Mouse (Mus musculus): ENCODE measurements around the gene Chpt1.
A peak's percentile ranks its signal among the peaks of the same experiment; 100 is the strongest.
"Not testable (repeated sequence)": the region's sequence is repeated elsewhere in the genome, so short reads cannot be mapped to it uniquely, and the experiment has no call there.

Chpt1 gene

DNA sequence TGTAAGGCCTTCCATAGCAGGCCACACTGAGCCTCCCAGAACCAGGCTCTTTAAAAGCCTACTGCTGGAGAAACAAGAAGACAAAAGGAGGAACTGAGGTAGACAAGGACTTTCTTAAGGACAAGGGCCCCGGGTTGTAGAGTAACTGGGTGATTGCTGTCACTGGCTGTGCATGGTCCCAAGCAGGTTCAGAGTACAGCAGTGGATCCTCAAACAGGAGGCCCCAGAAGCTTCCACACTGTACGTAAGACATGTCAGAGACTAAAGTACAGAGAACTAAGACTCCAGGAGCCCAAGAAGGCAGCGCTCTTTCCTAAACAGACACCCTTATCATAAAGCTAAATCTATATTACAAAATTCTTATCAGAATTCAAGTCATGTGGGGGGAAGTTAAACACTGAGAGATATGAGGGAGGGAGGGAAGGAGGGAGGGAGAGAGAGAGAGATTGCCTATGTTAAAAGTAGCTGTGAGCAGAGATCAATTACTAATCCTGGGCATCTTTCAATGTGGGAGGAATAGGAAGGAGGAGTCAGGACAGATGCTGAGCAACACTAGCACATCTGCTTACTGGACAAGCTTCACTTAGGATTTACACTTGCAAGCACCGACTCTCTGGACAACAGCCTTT lies 8.8 kb downstream of the Chpt1 start:
- no peak for DNase-seq (ENCODE audit: low spot score in 2 of 2)

- no peak for DNase-seq (ENCODE audit: low spot score in 2 of 2)
These were observed 11.2 kb downstream of the Chpt1 start for GRCm38 (mm10) chr10:88492658-88493057.

DNA sequence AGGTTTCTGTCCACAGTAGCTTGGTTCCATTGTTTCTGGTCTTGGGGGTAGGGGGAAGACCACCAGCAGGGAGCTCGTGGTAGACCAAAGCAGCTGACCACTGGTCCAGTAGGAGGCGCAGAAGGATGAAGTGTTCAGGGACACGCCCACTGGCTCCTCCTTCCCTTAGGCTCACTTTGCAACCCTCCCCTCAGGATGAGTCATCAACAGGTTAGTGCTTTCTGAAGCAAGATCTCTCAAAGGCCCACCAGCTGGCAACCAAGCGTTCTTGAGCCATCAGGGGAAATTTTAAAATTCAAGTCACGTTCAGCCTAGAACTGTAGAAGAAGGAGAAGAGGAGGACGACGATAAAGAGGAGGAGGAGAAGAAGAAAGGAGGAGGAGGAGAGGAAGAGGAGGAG lies 12.2 kb downstream of the Chpt1 start:
- DNase-seq (ENCODE audit: low spot score in 2 of 2), result no peak

DNA sequence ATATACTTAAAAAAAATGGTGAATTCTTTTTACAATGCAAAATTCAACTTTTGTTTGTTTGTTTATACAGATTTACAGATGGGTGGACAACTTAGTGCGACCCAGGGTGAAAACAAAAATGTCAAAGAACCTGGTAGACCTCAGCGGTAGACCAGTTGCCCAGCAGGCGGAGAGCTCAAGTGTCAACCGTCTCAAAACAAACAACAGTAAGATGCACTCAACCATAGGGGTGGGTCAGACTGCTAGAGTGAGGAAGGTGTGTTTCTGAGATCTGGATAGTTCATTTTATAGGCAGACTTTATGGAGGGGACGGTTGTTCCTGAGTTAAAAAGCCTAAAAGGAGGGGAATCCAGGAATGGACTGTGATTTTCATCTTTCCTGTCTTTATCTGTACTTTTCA lies 15.2 kb downstream of the Chpt1 start:
- no peak for DNase-seq (ENCODE audit: low spot score in 2 of 2)

DNA sequence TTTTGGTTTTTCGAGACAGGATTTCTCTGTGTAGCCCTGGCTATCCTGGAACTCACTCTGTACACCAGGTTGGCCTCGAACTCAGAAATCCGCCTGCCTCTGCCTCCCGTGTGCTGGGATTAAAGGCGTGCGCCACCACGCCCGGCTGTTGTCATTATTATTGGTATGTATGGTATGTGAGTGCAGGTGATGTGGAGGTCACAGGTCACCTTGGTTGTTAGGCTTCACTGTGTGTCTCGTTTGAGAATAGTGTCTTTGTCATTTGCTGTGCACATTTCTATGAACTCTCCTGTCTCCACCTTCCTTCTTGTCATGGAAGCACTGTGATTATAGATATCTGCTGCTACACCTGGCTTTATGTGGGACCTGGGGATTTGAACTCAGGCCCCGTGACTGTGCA lies 21.0 kb downstream of the Chpt1 start:
- DNase-seq (ENCODE audit: low spot score in 2 of 2), result not testable (repeated sequence)

DNA sequence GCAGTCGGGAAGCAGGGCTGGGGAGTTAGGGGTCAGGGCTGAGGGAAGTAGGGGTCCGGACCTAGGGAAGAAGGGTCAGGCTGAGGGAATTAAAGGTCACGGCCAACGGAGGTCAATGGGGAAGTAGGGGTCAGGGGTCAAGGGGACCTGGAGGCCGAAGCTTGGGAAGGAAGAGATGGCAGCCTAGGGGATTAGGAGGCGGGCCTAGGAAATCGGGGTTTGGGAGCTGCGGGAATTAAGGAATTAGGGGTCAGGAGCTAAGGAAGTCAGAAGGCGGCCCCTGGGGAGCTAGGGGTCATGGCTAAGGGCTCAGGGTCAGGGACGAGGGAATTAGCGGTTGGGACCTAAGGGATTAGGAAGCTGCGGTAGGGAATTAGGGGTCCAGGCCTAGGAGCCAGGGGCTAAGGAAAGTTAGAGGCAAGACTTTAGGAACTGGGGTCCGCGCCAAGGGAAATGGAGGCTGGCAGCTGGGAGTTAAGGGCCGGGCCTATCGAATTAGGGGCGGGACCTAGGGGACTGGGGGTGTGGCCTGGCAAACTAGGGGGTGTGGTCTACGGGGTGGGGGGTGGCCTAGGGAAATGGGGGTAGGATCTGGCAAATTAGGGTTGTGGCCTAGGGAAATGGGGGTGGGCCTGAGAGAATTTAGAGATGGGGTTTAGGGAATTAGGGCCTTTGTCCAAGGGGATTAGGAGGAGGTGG lies 43.6 kb downstream of the Chpt1 start:
- no peak for DNase-seq (ENCODE audit: low spot score in 2 of 2)

DNA sequence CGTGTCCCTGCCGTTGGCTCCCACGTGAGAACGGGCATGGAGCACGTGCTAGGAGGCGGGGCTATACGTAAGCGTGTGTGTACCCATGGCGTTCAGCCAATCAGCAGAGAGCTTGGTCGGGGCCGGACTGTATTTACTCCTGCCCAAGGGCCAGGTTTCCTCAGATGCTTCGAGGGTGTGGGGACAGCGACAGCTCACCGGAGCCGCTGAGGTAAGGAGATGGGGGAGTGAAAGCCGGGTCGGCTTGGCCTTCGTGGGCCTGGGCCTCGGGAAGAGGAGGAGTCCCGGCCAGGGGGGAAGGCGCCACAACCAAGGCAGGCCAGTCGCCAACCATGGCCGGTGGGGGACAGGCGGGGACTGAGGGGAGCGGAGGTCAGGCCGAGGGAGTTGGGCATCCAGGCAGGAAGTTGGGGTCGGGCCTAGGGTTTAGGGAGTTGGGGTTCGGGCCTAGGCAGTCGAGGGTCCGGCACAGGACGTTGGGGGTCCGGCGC lies 44.3 kb downstream of the Chpt1 start, which contains the start of gene Sycp3:
TSS of gene Sycp3 (plus strand) at position 68 of the 491 bp plus-strand sequence.
- DNase-seq (ENCODE audit: low spot score in 2 of 2), result no peak

DNA sequence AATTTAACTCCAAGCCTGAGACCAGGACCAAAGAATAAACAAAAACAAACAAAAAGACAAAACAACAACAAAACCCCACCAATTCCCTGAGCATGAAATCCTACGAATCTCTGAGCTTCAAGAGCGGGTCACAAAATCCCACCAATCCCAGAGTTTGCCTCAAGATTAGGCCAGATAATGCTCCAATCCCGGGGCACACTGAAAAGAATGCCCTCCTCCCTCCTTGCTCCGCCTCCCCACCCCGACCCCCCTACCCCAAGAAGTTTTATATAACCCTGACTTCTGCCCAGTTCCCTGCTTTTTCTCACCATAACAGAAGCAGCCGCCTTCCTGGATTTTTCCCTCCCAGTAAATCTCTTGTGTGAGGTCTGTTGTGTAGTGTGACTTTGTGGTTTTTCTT lies 46.1 kb downstream of the Chpt1 start:
- no peak for DNase-seq (ENCODE audit: low spot score in 2 of 2)

GRCm38 (mm10) chr10:88451990-88452389 lies 51.9 kb downstream of the Chpt1 start:
- DNase-seq (ENCODE audit: low spot score in 2 of 2), result no peak

GRCm38 (mm10) chr10:88451221-88451620 lies 52.7 kb downstream of the Chpt1 start:
- DNase-seq (ENCODE audit: low spot score in 2 of 2), result peak in 1 of 2 experiments; percentile 47

DNA sequence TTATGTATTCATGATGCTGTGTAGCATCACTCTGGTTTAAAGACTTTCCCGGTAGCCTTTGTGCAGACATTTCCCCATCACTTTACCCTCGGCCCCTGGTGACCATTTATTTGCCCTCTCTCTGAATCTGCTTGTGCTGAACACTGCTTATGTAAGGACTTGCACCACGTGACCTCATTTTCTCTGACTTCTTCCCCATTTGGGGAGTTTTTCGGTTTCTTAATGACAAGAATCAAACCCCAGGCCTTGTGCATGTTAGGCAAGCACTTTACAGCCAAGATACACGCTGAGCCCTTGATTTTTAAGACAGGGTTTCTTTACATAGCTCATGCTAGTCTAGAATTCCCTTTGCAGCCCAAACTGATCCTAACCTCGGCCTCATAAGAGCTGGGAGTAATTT lies 62.6 kb downstream of the Chpt1 start:
- no peak for DNase-seq (ENCODE audit: low spot score in 2 of 2)

DNA sequence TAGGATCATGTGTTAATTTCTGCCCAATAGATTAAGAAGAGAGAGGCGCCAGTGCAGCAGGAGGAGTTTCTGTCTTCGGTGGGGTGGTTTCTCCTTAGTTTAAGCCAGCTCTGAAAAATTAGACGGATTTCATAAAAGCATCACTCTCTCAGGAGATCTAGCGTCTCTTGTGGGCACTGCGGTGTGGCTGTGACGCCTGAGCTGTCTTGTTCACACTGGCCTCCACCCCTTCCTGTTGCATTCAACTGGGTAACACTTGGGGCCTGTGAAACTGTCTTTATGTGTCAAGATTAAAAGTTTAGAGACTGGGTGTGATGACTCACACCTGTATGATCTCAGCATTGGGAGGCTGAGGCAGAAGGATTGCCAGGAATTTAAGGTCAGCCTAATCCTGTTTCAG lies 75.9 kb downstream of the Chpt1 start:
- no peak for DNase-seq (ENCODE audit: low spot score in 2 of 2)

GRCm38 (mm10) chr10:88426896-88427295 lies 77.0 kb downstream of the Chpt1 start:
- no peak for DNase-seq (ENCODE audit: low spot score in 2 of 2)

DNA sequence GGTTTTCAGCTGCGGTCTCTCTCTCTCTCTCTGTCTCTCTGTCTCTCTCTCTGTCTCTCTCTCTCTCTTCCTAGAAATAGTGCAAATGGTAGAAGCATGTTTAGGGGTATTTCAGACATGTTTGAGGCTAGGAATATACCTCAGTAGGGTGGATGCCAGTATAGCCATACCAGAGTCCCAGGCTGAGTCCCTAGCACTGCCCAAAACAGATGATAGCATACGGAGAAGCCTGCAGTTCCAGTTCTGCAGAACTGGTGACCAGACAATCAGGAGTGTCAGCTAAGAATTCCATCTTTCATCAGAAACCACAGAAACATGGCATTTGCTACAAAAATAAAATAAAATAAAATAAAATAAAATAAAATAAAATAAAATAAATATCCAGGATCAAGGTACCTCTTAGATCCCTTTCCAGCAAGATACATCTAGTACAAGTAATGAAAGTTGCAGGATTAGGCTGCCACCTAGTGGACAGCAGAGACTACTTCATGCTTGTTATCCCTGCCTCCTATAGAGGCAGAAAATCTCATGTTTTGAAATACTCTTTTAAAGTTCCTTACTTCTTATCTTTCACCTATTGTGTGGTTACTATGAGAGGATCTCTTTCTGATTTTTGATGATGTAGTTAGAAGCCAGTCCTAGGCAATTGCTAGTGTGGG lies 77.6 kb downstream of the Chpt1 start:
- DNase-seq (ENCODE audit: low spot score in 2 of 2), result peak in 1 of 2 experiments; percentile 45

DNA sequence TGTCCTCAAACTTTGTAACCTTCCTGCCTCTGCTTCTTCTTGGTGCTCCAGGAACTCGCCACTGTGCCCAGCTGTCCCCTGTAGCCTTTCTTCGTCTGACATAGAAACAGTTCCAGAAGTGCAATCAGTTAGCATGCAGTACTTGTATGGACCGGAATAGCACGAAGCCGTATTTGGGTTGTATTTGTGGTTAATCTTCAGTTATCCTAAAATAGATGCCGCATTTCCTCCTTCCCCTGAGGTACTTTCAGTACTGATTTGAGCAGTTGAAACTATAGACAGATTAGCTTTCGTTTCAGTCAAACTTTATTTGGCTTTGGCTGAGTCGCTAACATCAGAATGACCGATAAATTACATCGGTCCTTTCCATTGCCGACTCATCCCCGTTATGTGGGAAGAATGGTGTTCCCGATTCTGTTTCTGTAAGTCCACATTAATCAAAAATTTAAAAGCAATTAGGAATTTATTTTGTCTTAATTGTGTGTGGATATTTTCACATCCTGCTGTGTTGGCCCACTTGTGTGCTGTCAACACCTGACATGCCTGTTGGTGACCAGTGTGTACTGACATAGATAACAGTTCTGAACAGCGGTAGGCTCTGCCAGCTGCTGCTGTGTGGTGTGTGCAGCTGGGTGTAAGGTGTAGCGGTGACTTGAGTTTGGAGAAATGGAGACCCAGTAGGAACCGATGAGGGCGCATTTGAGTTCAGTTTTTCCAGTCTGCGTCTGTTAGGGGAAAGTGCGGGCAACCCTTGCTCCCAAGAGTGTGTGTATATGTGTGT lies 83.0 kb downstream of the Chpt1 start:
- no peak for DNase-seq (ENCODE audit: low spot score in 2 of 2)

DNA sequence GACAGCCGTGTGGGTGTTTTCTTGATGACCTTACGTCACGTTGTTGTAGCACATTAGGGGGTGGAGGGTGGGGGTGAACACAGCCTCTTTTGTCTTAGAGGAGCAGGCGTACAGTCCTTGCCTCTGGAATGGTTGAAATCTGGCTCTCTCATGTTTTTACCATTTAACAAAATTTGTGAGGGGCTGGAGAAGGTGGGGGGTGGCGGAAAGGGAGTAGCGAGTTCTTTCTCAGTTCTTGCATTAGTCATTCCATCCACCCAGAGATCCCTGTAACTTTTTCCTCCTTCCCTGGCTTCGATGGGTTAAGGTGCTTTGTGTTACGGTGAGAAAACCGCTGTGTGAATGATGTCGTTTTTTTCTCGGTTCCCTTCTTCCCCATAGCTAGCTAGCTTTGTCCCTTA lies 83.7 kb downstream of the Chpt1 start:
- DNase-seq (ENCODE audit: low spot score in 2 of 2), result no peak

DNA sequence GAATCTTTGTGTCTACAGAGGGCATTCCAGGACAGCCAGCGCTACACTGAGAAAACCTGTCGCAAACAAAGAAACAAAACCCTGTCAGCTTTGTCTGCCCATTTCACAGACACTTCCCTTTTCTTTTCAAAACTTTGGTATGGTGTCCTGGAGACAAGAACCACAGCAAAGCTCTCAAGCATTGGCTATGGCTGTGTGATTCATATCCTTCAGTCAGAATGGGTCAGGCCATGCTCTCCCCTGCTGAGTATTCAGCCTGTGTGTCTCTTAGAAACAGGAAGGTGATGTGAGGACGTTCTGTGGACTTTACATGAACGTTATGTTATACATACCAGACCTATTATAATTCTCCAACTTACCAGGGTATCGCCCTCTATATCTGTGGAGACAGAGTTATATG lies 86.2 kb downstream of the Chpt1 start:
- no peak for DNase-seq (ENCODE audit: low spot score in 2 of 2)

DNA sequence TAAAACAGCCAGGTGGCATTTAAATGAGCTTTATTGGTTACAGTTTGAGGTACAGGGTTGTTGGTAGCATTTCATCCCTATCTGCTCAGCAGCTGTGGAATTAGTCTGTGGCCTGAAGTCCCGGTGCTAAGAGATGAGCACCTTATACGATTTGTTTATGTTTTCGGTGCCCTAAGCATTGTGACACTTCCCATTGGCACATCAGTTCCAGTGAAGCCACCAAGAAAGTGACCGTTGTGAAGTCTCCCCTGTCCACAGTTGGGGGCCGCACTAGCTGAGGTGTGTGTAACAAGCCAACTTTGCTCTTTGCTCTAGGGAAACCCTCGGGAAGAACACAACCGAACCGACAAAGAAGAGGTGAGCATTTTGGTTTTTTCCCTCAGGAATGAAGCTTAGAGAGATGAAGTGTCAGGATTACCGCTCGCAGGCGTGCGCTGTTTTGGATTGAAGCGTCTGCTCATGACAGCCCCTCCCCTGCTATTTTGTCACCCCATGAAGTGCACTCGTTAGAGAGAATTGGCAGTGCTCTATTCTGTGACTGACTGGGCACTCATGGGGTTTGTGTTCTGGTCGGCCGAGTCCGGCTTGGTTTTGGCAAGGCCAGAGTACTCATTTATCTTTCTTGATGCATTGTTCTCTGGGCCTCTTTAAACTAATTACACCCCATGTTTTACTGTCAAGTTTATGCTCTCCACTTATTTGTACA lies 91.4 kb downstream of the Chpt1 start:
- DNase-seq (ENCODE audit: low spot score in 2 of 2), result no peak

DNA sequence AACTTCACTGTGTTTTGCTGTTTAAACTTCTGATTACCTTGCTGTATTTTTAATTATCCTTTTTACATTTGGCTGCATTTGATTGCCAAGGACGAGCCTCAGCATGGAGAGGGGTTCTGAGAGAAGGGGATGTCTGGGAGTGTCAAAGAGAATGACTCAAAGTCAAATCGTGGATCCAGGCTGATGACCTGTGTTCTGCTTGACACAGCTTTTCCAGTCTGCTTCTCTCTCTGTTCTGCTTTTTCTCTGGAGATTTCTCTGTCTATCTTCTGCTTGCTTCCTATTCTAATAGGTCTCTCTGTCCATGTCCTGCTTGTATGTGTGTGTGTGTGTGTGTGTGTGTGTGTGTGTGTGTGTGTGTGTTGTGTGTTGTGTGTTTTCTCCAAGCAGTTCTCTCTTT lies 94.1 kb downstream of the Chpt1 start:
- DNase-seq (ENCODE audit: low spot score in 2 of 2), result no peak

- DNase-seq (ENCODE audit: low spot score in 2 of 2), result no peak
These were observed 95.8 kb downstream of the Chpt1 start for GRCm38 (mm10) chr10:88407875-88408631.

- DNase-seq (ENCODE audit: low spot score in 2 of 2), result no peak
These were observed 98.1 kb downstream of the Chpt1 start for GRCm38 (mm10) chr10:88405812-88406211.

All from cerebellum, postnatal 4 days (tissue).